Mouse (Mus musculus) naive thymus-derived CD4-positive, alpha-beta T cell, adult 5 months (primary cell): ENCODE results near the gene Elf3. TPM values are rescaled to one million over a fixed set of nuclear protein-coding genes. Genes with fewer than 3 reads are reported as not detected.

Experiments
- polyA plus RNA-seq: library from polyadenylated mRNA; unstranded; fragments of 100-300 nt; shearing (Covaris generic); gene quantifications from one replicate; pipeline ENCODE4 v1.2.1, GENCODE M21; 2017

Elf3 gene
- polyA plus RNA-seq = not detected

DNA sequence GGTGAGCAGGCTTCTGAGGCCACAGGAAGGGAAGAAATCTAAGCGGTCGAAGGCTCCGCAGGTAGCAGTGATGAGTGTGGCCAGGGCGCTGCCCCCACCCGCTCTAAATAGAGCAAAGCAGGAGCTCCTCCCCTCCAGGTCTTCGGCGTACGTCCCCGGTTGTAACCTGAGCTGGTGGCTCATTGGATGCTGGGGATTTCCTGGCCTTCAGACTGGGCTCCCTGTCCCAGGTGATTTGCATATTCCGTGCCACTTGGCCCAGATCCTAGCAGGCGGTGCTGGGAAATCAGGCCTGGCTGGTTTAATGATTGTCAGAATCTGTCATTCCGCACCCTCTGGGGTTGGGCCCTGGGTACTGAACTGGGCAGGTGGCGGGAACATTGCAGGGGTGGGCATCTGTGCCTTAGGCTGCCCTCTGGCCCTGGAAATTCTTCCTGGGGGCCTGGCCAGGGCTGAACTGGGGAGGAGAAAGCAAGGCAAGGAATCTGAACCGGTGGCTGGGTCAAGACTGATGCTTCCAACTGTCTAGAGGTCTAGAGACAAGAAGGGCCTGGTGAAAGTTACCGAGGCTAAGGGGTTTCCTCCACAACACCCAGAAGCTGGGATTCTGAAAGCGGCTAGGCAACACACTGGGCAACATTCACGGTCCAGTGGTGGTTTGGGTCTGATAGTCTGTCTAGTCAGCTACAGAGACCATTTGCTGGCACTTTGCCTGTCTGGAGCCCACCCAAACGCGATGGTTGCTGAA lies at the start of gene Elf3:
Gene Elf3 (minus strand): TSS at position 189 of the 748 bp plus-strand sequence.

DNA sequence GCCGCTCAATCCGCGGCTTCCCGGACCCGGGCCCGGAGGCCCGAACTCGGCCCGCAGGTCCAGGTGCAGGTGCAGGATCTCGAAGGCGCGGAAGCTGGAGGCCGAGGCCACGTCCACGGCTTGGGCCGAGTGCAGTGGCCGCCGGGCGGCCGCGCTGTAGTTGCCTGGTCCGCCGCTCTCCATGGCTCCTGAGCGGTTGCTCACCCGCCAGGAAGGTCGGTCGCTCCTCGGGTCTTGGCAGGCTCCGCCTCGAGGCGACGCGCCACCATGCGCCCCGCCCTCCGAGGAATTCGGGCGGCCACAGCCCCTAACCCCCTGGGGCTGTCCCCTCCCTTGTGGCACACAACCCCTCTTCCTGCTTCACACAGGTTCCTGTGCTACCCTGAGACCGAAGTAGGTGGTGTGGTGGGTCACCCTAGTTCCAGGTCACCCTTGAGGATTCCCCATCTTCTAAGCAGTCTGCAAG lies 25.5 kb upstream of the Elf3 start, which contains the start of gene Rnpep:
Gene Rnpep (minus strand): TSS at position 259 of the 466 bp plus-strand sequence.

Other genes with a start within 250 kb of the Elf3 start
- gene Lgr6, start 153.3 kb downstream of the Elf3 start, polyA plus RNA-seq = 0.14 TPM
- gene Ptpn7, start 125.9 kb downstream of the Elf3 start, polyA plus RNA-seq = 56.2 TPM
- gene Arl8a, start 111.7 kb downstream of the Elf3 start, polyA plus RNA-seq = 51.7 TPM
- not detected for gene Gpr37l1, start 90.9 kb downstream of the Elf3 start, polyA plus RNA-seq
- 10.3 TPM for gene Rnpep, start 25.5 kb upstream of the Elf3 start, polyA plus RNA-seq
- 123 TPM for gene Timm17a, start 55.2 kb upstream of the Elf3 start, polyA plus RNA-seq
- not detected for gene Lmod1, start 66.2 kb upstream of the Elf3 start, polyA plus RNA-seq
- not detected for gene Shisa4, start 116.7 kb upstream of the Elf3 start, polyA plus RNA-seq
- gene Ipo9, start 171.9 kb upstream of the Elf3 start, polyA plus RNA-seq = 57.9 TPM